Mouse (Mus musculus): ENCODE results near the gene Drg1. TPM values are rescaled to one million over a fixed set of nuclear protein-coding genes. Genes with fewer than 3 reads are reported as not detected.

Drg1 gene
- polyA plus RNA-seq, 1 experiment, result 27.0 TPM

Other genes with a start within 250 kb of the Drg1 start
- gene Sfi1, start 73.0 kb downstream of the Drg1 start, polyA plus RNA-seq (2012; rRNA removed), result 34.6 and 43.8 TPM in 2 replicates
- 41.8 and 47.3 TPM in 2 replicates for gene Eif4enif1, start 64.0 kb downstream of the Drg1 start, polyA plus RNA-seq (2012; rRNA removed)
- gene Patz1, start 22.5 kb upstream of the Drg1 start, polyA plus RNA-seq (2012; rRNA removed), result 43.8 and 57.4 TPM in 2 replicates
- 18.2 and 24.5 TPM in 2 replicates for gene Pik3ip1, start 64.0 kb upstream of the Drg1 start, polyA plus RNA-seq (2012; rRNA removed)
- gene Limk2, start 142.8 kb upstream of the Drg1 start, polyA plus RNA-seq (2012; rRNA removed), result 71.3 and 75.6 TPM in 2 replicates
- gene Rnf185, start 185.9 kb upstream of the Drg1 start, polyA plus RNA-seq (2012; rRNA removed), result 39.3 and 39.5 TPM in 2 replicates
- gene Pla2g3, start 221.9 kb upstream of the Drg1 start, polyA plus RNA-seq (2012; rRNA removed), result 0.27 and 0.41 TPM in 2 replicates
- gene Inpp5j, start 238.4 kb upstream of the Drg1 start, polyA plus RNA-seq (2012; rRNA removed), result 1.3 and 2.0 TPM in 2 replicates
- gene Selenom, start 248.3 kb upstream of the Drg1 start, polyA plus RNA-seq (2012; rRNA removed), result 90.6 and 93.3 TPM in 2 replicates

Measured in gonadal fat pad, adult 2 months (tissue).